Mouse (Mus musculus) kidney, adult 9 months (tissue): Measurements from ENCODE around the gene Plpp2.

Source experiments
- DNase-seq: peaks from one replicate; pipeline ENCODE4 v3.0.0; 2022

Plpp2 gene

GRCm38 (mm10) chr10:79527453-79527845, 6.1 kb downstream of the Plpp2 start:
- DNase-seq: no peak

- no peak for DNase-seq
Measured at GRCm38 (mm10) chr10:79526661-79527452, 6.7 kb downstream of the Plpp2 start.

GRCm38 (mm10) chr10:79525456-79526325, 7.9 kb downstream of the Plpp2 start:
- DNase-seq: no peak

GRCm38 (mm10) chr10:79524433-79524832, 9.2 kb downstream of the Plpp2 start:
- no peak for DNase-seq

- no peak for DNase-seq
Measured at GRCm38 (mm10) chr10:79506709-79507108, 26.9 kb downstream of the Plpp2 start.

GRCm38 (mm10) chr10:79502830-79503644, 30.6 kb downstream of the Plpp2 start:
- DNase-seq: peak; percentile 48

GRCm38 (mm10) chr10:79496701-79497288, 36.8 kb downstream of the Plpp2 start:
- DNase-seq: no peak

GRCm38 (mm10) chr10:79495886-79496285, 37.7 kb downstream of the Plpp2 start:
- peak; percentile 56 for DNase-seq
